Mouse (Mus musculus): Measurements from ENCODE around the gene Gm37240. TPM values are rescaled to one million over a fixed set of nuclear protein-coding genes. Genes with fewer than 3 reads are reported as not detected.
"Not testable (repeated sequence)": the region's sequence is repeated elsewhere in the genome, so short reads cannot be mapped to it uniquely, and the experiment has no call there.

Gene Gm37240
- polyA plus RNA-seq, 1 experiment from 2014 or later: 10.8 TPM

GRCm38 (mm10) chr3:84883817-84884483 lies 1003.4 kb downstream of the Gm37240 start:
- CTCF ChIA-PET: interaction anchor here (0.9 to 2.3 kb wide), 4 partner anchors 8 to 214 kb away, joined by 3 to 8 read pairs (median 4); no protein-coding TSS in a partner anchor
- in situ Hi-C loops (cut with MboI; ENCODE audit: low pct_unique_long_range_greater_than_20kb): no loop called here

GRCm38 (mm10) chr3:84876211-84876610 lies 1011.1 kb downstream of the Gm37240 start:
- ChIA-PET POLR2A (interaction anchor here (1.0 kb wide), 1 partner anchor 10 kb away, joined by 3 read pairs; no protein-coding TSS in a partner anchor), CTCF (interaction anchor here (1.2 to 1.4 kb wide), 4 partner anchors 8 to 184 kb away, joined by 3 to 5 read pairs (median 3); no protein-coding TSS in a partner anchor)
- H3K27me3 ChIP-seq: no peaks in the 10 kb centered on the region
- no peak for ATAC-seq
- no peak for TF ChIP-seq CTCF (IDR thresholded peaks at IDR 0.05)
- in situ Hi-C loops (cut with MboI; ENCODE audit: low pct_unique_long_range_greater_than_20kb): no loop called here
- no peak for DNase-seq (ENCODE audit: low read depth, low spot score)

More at GRCm38 (mm10) chr3:84883817-84884483, 1003.4 kb downstream of the Gm37240 start:
- no peaks in the 10 kb centered on the region for H3K27me3 ChIP-seq
- no peak for TF ChIP-seq CTCF (IDR thresholded peaks at IDR 0.05)
- ATAC-seq (peak; percentile 70), DNase-seq (ENCODE audit: low read depth, low spot score) (no peak)
- POLR2A ChIA-PET: interaction anchor here (0.7 kb wide), 1 partner anchor 15 kb away, joined by 4 read pairs; no protein-coding TSS in a partner anchor

- DNase-seq (ENCODE audit: low read depth, low spot score) (no peak), ATAC-seq (no peak)
- ChIA-PET CTCF (interaction anchor here (0.7 to 1.4 kb wide), 7 partner anchors 8 to 183 kb away, joined by 3 to 5 read pairs (median 3); no protein-coding TSS in a partner anchor), POLR2A (interaction anchor here (1.0 kb wide), 1 partner anchor 9 kb away, joined by 3 read pairs; no protein-coding TSS in a partner anchor)
- TF ChIP-seq CTCF (IDR thresholded peaks at IDR 0.05): no peak
- H3K27me3 ChIP-seq: no peaks in the 10 kb centered on the region
- in situ Hi-C loops (cut with MboI; ENCODE audit: low pct_unique_long_range_greater_than_20kb): no loop called here
These were observed 1012.0 kb downstream of the Gm37240 start for GRCm38 (mm10) chr3:84875306-84875705.

- no peak for DNase-seq (ENCODE audit: low read depth, low spot score)
- ChIA-PET POLR2A (no interaction called here), CTCF (interaction anchor here (0.7 to 6.4 kb wide), 10 partner anchors 9 to 556 kb away, joined by 3 to 50 read pairs (median 4); no protein-coding TSS in a partner anchor)
- in situ Hi-C loops (cut with MboI; ENCODE audit: low pct_unique_long_range_greater_than_20kb): no loop called here
- TF ChIP-seq CTCF (IDR thresholded peaks at IDR 0.05): peak; percentile 47
- H3K27me3 ChIP-seq: no peaks in the 10 kb centered on the region
- no peak for ATAC-seq
These were observed 1017.2 kb downstream of the Gm37240 start for GRCm38 (mm10) chr3:84870126-84870525.

GRCm38 (mm10) chr3:84867991-84868390 lies 1019.3 kb downstream of the Gm37240 start:
- CTCF ChIA-PET: interaction anchor here (1.0 to 6.4 kb wide), 4 partner anchors 8 to 553 kb away, joined by 3 to 50 read pairs (median 12); no protein-coding TSS in a partner anchor
- in situ Hi-C loops (cut with MboI; ENCODE audit: low pct_unique_long_range_greater_than_20kb): no loop called here
- TF ChIP-seq CTCF (IDR thresholded peaks at IDR 0.05): no peak
- ATAC-seq: no peak
- no peak for DNase-seq (ENCODE audit: low read depth, low spot score)
- POLR2A ChIA-PET: interaction anchor here (0.6 to 1.0 kb wide), 2 partner anchors 9 to 11 kb away, joined by 3 read pairs; no protein-coding TSS in a partner anchor
- H3K27me3 ChIP-seq: no peaks in the 10 kb centered on the region

- ATAC-seq (no peak), DNase-seq (ENCODE audit: low read depth, low spot score) (no peak)
- ChIA-PET CTCF (interaction anchor here (1.0 to 6.4 kb wide), 4 partner anchors 9 to 553 kb away, joined by 3 to 50 read pairs (median 12); no protein-coding TSS in a partner anchor), POLR2A (interaction anchor here (0.6 to 1.0 kb wide), 2 partner anchors 9 to 12 kb away, joined by 3 read pairs; no protein-coding TSS in a partner anchor)
- no peak for TF ChIP-seq CTCF (IDR thresholded peaks at IDR 0.05)
- in situ Hi-C loops (cut with MboI; ENCODE audit: low pct_unique_long_range_greater_than_20kb): no loop called here
- no peaks in the 10 kb centered on the region for H3K27me3 ChIP-seq
These were observed 1019.8 kb downstream of the Gm37240 start for GRCm38 (mm10) chr3:84867434-84867975.

- ChIA-PET CTCF (interaction anchor here (3.6 to 6.4 kb wide), 2 partner anchors 13 to 23 kb away, joined by 20 to 50 read pairs; no protein-coding TSS in a partner anchor), POLR2A (interaction anchor here (1.0 kb wide), 1 partner anchor 9 kb away, joined by 3 read pairs; no protein-coding TSS in a partner anchor)
- no peak for DNase-seq (ENCODE audit: low read depth, low spot score)
- no peak for TF ChIP-seq CTCF (IDR thresholded peaks at IDR 0.05)
- no peaks in the 10 kb centered on the region for H3K27me3 ChIP-seq
- no peak for ATAC-seq
- in situ Hi-C loops (cut with MboI; ENCODE audit: low pct_unique_long_range_greater_than_20kb): no loop called here
These were observed 1020.5 kb downstream of the Gm37240 start for GRCm38 (mm10) chr3:84866866-84867265.

GRCm38 (mm10) chr3:84865684-84866083 lies 1021.6 kb downstream of the Gm37240 start:
- in situ Hi-C loops (cut with MboI; ENCODE audit: low pct_unique_long_range_greater_than_20kb): no loop called here
- POLR2A ChIA-PET: no interaction called here
- TF ChIP-seq CTCF (IDR thresholded peaks at IDR 0.05): no peak
- H3K27me3 ChIP-seq: no peaks in the 10 kb centered on the region
- CTCF ChIA-PET: interaction anchor here (1.2 to 1.8 kb wide), 2 partner anchors 14 to 173 kb away, joined by 3 to 4 read pairs; no protein-coding TSS in a partner anchor
- DNase-seq (ENCODE audit: low read depth, low spot score) (peak; percentile 38), ATAC-seq (no peak)

- ATAC-seq; H3K27me3 ChIP-seq; DNase-seq (ENCODE audit: low read depth, low spot score); in situ Hi-C loops (cut with MboI; ENCODE audit: low pct_unique_long_range_greater_than_20kb): not testable (repeated sequence)
- ChIA-PET CTCF (interaction anchor here (1.1 kb wide), 1 partner anchor 20 kb away, joined by 3 read pairs; no protein-coding TSS in a partner anchor), POLR2A (interaction anchor here (0.6 kb wide), 1 partner anchor 196 kb away, joined by 3 read pairs; the partner anchor contains the start of gene Tmem154)
These were observed 1025.5 kb downstream of the Gm37240 start for GRCm38 (mm10) chr3:84861817-84862216.

- no peaks in the 10 kb centered on the region for H3K27me3 ChIP-seq
- ATAC-seq (no peak), DNase-seq (ENCODE audit: low read depth, low spot score) (no peak)
- POLR2A ChIA-PET: no interaction called here
- in situ Hi-C loops (cut with MboI; ENCODE audit: low pct_unique_long_range_greater_than_20kb): no loop called here
- CTCF ChIA-PET: interaction anchor here (0.8 to 1.5 kb wide), 2 partner anchors 9 to 13 kb away, joined by 3 to 5 read pairs; no protein-coding TSS in a partner anchor
- TF ChIP-seq CTCF (IDR thresholded peaks at IDR 0.05): no peak
These were observed 1026.6 kb downstream of the Gm37240 start for GRCm38 (mm10) chr3:84860669-84861068.

All from Patski (cell line).